Mouse (Mus musculus) limb, embryonic 11.5 days (tissue): ENCODE data around the gene Akap2. TPM values are rescaled to one million over a fixed set of nuclear protein-coding genes. Genes with fewer than 3 reads are reported as not detected.

ENCODE experiments used
- polyA plus RNA-seq: library from polyadenylated mRNA; unstranded; fragments of >200 nt; fragmentation: Nextera tagmentation; extraction: Ambion mirVana; gene quantifications from 2 replicates; pipeline ENCODE4 v1.2.1, GENCODE M21; 2014

Gene Akap2
- polyA plus RNA-seq, 1 experiment from 2014 or later: 32.8 TPM

Other genes with a start within 250 kb of the Akap2 start
- gene Pakap, start 149.5 kb upstream of the Akap2 start, polyA plus RNA-seq: 32.6 and 37.6 TPM in 2 replicates
- 0.17 and 0.23 TPM in 2 replicates for gene D630039A03Rik, start 198.6 kb downstream of the Akap2 start, polyA plus RNA-seq
- gene Txn1, start 238.8 kb downstream of the Akap2 start, polyA plus RNA-seq: 451 and 453 TPM in 2 replicates